Mouse (Mus musculus): ENCODE data around the gene Dusp18.

DNA sequence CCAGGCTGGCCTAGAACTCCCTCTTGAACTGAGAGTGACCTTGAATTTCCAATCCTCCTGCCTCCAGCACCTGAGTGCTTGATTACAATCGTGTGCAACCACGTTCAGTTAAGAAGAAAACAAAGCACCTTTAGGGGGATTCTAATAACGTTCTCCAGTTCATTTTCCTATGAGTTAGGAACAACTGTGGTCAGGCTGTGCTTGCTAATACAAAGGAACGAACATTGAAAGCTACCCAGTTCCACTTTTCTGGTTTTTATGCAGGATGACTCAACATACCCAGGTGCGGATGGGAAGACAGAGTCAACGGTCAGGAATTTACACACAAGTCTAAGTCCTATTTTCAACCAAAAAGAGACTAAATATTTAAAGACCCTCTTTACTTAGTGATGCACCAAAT is 1.1 kb upstream of the Dusp18 start:
- TF ChIP-seq TAL1 (IDR thresholded peaks at IDR 0.05; ENCODE audit: low read length) (no peak), CTCF (IDR thresholded peaks at IDR 0.05 in 2 of 3, conservative IDR thresholded peaks at IDR 0.05 in 1 of 3; ENCODE audit: control insufficient read depth in 1 of 3, insufficient read depth in 1 of 3, low read depth in 2 of 3, low read length in 3 of 3, poor library complexity in 1 of 3, severe bottlenecking in 1 of 3) (no peak), TCF12 (IDR thresholded peaks at IDR 0.05; ENCODE audit: low read depth, low read length) (no peak), ZNF384 (IDR thresholded peaks at IDR 0.05; ENCODE audit: low read depth, low read length) (no peak), SMC3 (IDR thresholded peaks at IDR 0.05; ENCODE audit: low read depth, low read length) (no peak), POLR2A (IDR thresholded peaks at IDR 0.05; ENCODE audit: control insufficient read depth in 1 of 2, insufficient read depth in 1 of 2, low read depth in 1 of 2, low read length in 2 of 2, poor library complexity in 1 of 2) (no peak), HCFC1 (IDR thresholded peaks at IDR 0.05; ENCODE audit: low read depth, low read length) (no peak), POLR2AphosphoS2 (IDR thresholded peaks at IDR 0.05; ENCODE audit: low read length) (no peak), GATA1 (IDR thresholded peaks at IDR 0.05; ENCODE audit: low read depth, low read length) (no peak), MYB (IDR thresholded peaks at IDR 0.05; ENCODE audit: low read depth, low read length) (no peak), CHD2 (IDR thresholded peaks at IDR 0.05; ENCODE audit: low read length) (no peak), POLR2AphosphoS5 (IDR thresholded peaks at IDR 0.05; ENCODE audit: borderline replicate concordance, low read depth, low read length) (no peak)

Measured in MEL (cell line).